Mouse (Mus musculus) leukemia stem cell, adult 10-12 weeks (primary cell): ENCODE results near the gene Esp24. TPM values are rescaled to one million over a fixed set of nuclear protein-coding genes. Genes with fewer than 3 reads are reported as not detected.

Source experiments
- polyA plus RNA-seq: library from polyadenylated mRNA; stranded (reverse); fragments of >175 nt; gene quantifications from 2 replicates; pipeline ENCODE4 v1.2.3, GENCODE M21; 2012; ENCODE audit warnings: low replicate concordance

Gene Esp24
- not detected in 2 replicates for polyA plus RNA-seq

GRCm38 (mm10) chr17:39036395-39036794 is at the start of gene Esp24:
Esp24 (plus strand) TSS chr17:39036695.

GRCm38 (mm10) chr17:39043241-39043640 is 6.7 kb downstream of the Esp24 start, which contains the start of gene Gm21903:
Gm21903 (minus strand) TSS chr17:39043341.

GRCm38 (mm10) chr17:39076937-39077336 is 40.4 kb downstream of the Esp24 start, which contains the start of gene Esp23:
Esp23 (minus strand) TSS chr17:39077037.

Other genes with a start within 250 kb of the Esp24 start
- not detected in 2 replicates for gene Gm21903, start 6.6 kb downstream of the Esp24 start, polyA plus RNA-seq
- gene Esp23, start 40.3 kb downstream of the Esp24 start, polyA plus RNA-seq, result not detected in 2 replicates
- gene Esp22, start 58.6 kb downstream of the Esp24 start, polyA plus RNA-seq, result not detected in 2 replicates